Mouse (Mus musculus) hindlimb bud, embryonic 11.5 days (tissue): ENCODE data around the gene Spg7.
"Not testable (repeated sequence)": the region's sequence is repeated elsewhere in the genome, so short reads cannot be mapped to it uniquely, and the experiment has no call there.

Source experiments
- DNase-seq: peaks from one replicate; pipeline ENCODE4 v3.0.0-alpha.2; 2012; ENCODE audit warnings: low read depth, low spot score; ENCODE audit errors: extremely low spot score

Gene Spg7

DNA sequence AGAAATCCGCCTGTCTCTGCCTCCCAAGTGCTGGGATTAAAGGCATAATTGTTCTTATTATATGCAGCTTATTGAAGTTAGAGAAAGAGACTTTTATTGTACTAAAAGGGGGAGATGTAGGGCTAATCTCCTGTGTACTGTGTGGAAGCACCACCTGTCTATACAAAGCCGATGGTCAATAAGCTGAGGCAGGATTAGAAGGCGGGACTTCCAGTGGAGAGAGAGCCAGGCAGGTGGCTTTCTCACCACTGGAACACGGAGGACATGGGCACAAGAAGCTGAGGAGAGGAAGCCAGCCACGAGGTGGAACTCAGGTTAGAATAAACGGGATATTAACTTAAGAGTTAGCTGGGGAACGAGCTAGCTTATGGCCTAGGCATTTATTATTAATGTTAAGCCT is at the start of gene Spg7:
TSS of gene Spg7 (plus strand) at position 222 of the 400 bp plus-strand sequence.
- no peak for DNase-seq

DNA sequence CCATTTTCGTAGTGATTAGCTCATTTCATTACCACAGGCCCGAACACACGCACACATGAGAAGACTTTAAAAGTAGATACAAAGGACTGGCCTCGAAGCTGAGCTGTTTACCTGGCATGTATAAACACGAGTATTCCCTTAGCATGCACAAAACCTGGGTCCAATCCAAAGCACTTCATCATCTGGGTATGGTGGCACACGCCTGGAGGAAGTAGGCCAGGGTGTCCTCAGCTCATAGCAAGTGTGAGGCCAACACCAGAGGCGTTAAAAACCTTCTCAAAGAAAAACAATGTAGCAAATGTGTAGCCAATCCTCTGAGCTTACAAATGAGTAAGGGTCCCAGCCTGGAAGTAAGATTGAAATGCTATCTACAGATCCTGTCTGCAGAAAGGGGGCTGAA is 48.3 kb upstream of the Spg7 start:
- DNase-seq = no peak

DNA sequence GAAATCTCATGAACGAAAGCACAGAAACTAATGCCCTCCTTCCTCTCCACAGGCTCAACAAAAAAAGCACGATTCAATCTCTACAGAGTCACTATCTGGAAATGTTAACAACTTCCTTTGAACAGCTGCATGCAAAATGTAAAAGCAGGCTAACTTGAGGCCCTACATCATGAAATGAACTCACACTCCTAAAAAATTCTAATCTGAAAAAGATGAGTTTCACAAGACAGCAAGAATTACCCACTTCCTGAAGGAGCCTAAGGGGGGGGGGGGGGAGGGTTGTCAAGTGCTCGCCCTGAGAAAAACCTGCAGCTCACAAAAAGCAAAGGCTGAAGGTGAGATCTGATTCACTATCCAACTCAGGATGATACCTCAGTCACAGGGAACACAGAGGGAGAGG is 47.7 kb upstream of the Spg7 start:
- DNase-seq = no peak

DNA sequence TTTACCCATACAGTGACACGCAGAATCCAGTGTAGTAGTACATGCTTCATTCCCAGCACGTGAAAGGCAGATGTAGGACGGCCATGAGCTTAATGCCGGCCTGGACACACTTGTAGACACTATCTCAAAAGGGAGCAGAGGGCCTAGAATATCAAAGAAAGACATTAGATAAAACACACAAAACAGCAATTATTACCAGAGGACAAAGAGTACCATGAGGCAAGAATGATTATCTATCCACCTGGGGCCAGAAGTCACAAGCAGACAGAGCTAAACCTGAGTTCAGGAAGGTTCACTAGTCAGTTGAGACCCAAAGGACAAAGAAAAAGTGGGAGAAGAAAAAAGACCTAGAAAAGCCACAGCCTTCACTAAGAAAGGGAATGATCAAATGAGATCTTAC is 45.6 kb upstream of the Spg7 start:
- DNase-seq = no peak

DNA sequence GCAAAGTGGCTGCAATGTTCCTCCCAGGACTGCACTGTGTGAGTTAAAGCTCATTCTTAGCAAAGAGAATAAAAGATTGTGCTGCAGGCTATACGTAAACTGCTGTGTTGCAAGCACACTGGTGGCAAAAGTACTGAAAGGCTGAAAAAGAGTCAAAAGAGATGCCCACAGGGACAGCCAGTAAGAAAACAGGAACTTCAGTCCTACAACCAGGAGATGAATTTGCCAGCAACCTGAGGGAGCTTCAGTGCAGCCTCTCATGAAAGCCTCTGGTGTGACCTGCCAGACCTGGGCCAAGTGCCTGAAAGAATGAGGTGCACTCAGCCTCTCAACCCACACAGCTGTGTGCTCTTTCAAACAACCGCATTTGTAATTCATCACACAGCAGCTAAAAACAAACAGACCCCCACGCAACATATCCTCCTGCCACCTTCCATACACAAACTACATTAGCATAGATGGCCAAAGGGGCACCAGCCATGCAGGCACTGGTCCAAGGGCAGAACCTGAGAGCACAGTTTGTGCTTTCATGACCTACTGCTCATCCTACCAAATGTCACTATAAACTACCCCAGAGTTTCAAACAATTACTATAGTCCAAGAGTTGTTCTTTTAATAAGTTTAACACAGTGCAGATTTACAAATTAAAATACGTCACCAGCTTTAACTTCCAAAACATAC is 44.1 kb upstream of the Spg7 start:
- no peak for DNase-seq

DNA sequence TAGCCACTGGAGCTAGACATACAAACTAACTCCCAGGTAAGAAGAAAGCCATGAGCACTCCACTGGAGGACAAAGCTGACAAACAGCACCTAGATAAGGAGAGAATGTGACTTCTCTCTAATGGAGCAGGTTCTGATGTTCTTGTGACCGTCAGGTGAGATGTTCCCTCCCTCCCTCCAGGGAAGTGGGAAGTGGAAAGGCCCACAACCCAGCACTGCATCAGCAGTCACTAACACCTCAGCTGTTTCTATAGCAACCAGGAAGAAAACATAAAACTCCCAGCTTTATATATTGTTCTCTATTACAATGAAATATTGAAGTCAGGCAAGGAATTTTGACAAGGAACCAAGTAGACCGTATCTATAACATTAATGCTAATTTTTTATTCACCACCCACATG is 42.7 kb upstream of the Spg7 start:
- DNase-seq = no peak

DNA sequence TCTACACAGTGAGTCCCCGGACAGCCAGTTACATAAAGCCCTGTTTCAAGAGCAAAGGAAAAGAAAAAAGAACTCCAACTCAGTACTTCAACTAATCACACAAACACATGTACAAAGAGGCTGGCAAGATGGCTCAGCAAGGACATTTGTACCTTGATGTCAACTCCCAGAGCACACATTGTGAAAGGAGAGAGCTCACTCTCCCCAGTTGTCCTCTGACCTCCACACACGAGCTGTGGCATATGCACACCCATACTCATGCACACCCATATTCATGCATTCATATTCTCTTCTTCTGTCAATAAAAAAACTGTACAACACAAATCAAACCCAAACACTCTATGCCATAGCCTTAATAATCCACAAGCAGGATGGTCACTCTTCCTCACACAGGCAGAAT is 41.9 kb upstream of the Spg7 start:
- DNase-seq = no peak

DNA sequence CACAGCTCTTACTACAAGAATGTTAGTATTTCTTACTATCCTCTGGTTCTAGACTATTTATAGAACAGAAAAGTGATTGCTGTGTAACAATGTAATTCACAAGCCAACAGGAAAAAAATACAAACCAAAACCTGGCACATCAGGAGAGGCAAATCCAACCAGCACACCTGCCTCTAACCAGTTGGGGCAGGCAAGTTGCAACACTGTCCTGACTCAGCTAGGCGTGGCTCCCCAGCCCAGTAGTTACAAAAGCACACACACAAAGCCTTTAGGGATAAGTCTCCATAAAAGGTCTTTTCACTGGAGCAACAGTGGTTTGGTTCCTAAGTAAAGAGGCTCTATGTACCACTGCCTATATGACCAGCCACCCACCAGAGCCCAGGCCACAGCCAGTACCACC is 41.5 kb upstream of the Spg7 start:
- no peak for DNase-seq

DNA sequence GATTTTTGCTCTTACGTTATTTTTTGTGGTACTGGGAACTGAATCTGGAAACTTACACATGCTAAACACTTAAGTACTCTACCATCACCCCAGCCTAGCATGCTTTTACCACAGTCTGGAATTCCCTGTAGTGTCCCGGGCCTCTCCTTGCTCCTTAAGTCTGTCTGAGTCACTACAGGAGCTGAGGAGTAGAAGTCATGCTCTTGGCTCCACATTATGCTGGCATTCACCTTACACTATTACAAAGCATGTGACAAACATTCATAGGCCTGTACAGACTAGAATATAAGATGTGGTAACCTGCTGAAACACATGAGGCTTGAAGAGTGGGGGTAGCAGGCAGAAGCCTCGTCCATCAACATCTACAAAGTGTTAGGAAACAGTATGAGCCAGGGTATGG is 40.0 kb upstream of the Spg7 start:
- DNase-seq = no peak

DNA sequence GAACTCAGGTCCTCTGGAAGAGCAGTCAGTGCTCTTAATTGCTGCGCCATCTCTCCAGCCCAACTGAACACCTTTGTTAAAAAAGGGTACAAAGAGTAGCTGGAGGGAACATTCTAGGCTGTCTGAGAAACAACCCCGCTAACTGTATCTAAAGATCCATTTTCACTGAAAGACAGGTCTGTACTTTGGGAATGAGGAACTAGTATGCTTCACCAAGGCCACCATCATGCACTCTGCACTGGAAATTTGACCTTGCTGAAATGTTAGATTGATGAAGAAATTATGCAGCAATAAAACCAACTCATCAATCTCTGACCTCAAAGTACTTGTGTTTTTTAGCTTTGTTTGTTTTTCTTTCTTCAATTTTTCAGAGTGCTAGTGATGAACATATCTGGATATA is 38.5 kb upstream of the Spg7 start:
- no peak for DNase-seq

DNA sequence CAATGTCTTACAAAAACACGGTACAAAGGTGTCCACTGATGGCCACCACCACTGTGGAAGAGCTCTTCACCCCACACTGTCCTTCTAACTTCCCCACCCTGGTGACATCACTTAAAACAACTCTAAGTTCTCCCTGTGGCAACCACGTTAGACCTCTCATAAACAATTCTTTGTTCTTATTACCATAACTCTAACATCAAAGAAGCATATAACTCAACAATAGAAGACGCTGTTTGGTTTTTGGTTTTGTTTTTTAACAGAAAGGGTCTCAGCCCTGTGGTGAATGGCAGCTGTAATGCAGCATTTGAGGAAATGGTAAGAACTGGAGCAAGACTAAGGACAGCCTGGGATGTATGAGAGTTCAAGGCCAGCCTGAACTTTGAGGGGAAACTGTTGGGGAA is 36.8 kb upstream of the Spg7 start:
- DNase-seq = no peak

DNA sequence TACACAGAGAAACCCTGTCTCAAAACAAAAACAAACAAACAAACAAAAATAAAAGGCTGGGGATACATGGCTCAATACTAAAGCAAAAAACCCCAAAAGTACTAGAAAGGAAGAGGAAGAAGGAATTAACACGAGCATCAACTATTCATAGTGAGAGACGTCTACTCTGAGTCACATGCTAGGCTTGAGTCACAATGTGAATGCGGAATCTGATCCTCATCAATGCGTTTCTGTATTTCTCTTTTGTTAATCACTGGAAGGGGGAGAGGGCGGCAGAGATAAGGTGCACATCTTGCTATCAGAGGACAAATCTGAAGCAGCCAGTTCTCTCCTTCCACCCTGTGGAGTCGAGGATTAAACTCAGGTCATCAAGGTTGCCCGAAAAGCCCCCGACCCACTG is 35.0 kb upstream of the Spg7 start:
- DNase-seq = no peak

- DNase-seq = not testable (repeated sequence)
These were observed 32.7 kb upstream of the Spg7 start for GRCm38 (mm10) chr8:123030091-123030490.

- no peak for DNase-seq
These were observed 31.3 kb upstream of the Spg7 start for GRCm38 (mm10) chr8:123031321-123031978.

- DNase-seq = no peak
These were observed 30.0 kb upstream of the Spg7 start for GRCm38 (mm10) chr8:123032730-123033129.

DNA sequence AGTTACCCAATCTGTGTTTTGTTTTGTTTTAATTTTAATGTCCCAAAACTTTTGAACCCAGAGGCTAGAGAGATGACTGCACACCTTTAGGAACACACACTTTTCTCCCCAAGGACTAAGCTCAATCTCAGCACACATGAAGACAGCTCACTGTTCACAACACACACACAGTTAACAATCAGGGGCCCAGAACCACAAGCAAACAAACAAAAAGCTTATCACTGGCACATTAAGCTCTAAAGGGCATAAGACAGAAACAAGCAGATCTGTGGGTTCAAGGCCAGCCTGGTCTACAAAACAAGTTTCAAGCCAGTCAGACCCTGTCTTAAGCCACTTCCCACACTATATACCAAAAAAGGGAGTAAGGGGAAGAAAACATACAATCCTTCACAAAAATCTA is 29.3 kb upstream of the Spg7 start:
- DNase-seq = no peak

GRCm38 (mm10) chr8:123034171-123034570 is 28.6 kb upstream of the Spg7 start:
- DNase-seq = no peak

- no peak for DNase-seq
These were observed 25.8 kb upstream of the Spg7 start for GRCm38 (mm10) chr8:123036956-123037355.

DNA sequence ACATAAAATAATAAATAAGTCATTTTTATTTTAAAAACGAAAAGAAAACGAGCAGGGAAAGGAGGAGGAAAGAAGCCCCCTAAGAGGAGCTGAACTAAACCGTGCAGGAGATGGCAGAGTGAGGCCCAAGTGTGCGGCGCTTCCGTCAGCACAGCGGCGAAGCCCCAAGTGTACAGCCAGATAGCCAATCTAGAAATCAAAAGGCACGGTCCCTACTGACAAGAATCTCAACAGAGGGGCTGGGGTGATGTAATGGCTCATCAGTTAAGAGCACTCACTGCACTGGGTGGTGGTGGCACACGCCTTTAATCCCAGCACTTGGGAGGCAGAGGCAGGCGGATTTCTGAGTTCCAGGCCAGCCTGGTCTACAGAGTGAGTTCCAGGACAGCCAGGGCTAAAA is 25.3 kb upstream of the Spg7 start:
- no peak for DNase-seq

GRCm38 (mm10) chr8:123038351-123038750 is 24.4 kb upstream of the Spg7 start:
- no peak for DNase-seq

DNA sequence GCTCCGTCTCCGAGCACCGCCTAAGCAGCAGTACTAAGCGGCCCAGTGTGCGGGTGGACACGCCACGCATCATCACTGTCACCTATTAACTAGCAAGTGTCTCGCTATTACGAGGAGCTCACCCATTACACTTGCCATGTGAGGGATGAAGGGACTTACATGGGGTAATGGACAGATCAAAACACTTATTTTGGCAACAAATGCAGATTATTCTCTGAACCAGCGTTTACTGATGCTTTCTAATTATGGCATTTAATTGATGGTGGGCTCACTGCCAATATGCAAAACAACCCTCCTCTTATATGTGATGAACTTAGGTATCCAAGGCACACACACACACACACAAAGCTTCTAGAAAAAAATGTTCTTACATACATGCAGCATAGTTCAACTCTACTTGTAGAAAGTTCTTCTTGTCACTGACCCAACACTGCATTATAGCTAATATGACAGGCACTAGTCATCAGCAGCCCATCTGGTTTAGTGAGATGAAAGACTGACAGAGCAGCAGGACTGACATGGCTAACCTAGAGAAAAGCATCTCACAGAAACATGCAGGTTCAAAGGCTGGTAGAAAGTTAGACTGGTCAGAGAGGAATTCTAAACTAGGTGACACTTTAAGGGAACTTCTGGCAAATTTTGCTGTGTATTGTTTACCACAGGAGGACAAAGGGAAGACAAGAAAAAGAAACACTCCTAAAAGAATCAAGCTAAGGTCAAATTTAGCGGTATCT is 23.2 kb upstream of the Spg7 start:
- DNase-seq = no peak

DNA sequence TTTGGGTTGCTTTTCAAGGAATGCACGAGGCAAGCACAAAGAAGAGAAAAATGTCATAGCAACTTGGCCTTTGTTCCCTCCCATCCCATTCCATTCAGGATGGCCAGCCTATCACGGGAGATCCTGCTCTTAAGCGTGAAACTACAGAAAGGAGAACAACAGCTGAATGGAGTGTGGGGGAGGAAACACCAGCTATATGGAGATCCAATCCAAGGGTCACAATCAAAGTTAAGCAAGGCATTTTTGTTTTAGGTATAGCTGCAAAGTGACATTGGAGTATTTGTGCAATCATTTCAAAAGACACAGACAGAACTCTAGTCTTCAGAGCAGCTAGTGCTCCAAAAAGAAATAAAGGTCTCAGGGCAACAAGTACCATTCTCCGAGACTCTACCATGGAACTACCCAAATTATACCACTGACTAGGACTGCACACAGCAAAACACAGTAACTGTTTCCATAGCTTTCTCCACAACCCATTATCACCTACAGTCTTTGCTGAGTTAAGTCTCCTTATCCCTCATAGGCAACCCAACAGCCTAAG is 22.6 kb upstream of the Spg7 start:
- DNase-seq = no peak
